Mouse (Mus musculus) heart, postnatal 10 days (tissue): ENCODE results near the gene Polr2i. TPM values are rescaled to one million over a fixed set of nuclear protein-coding genes. Genes with fewer than 3 reads are reported as not detected.
"Not testable (repeated sequence)": the region's sequence is repeated elsewhere in the genome, so short reads cannot be mapped to it uniquely, and the experiment has no call there.

Source experiments
- DNase-seq, 2 experiments: peaks; one replicate each; pipeline ENCODE4 v3.0.0; 2021
- intact Hi-C: fragments of 180-260 bp; cut with DNase I; formaldehyde crosslinking; loops from one replicate; pipeline ENCODE4 v1.15.1; 2025
- total RNA-seq, 2 experiments: library from RNA; stranded (reverse); gene quantifications; 2 replicates each; pipeline ENCODE4 v1.2.3; 2021

The Polr2i gene
- total RNA-seq, 2 experiments from 2014 or later: 55.5 to 60.7 TPM

DNA sequence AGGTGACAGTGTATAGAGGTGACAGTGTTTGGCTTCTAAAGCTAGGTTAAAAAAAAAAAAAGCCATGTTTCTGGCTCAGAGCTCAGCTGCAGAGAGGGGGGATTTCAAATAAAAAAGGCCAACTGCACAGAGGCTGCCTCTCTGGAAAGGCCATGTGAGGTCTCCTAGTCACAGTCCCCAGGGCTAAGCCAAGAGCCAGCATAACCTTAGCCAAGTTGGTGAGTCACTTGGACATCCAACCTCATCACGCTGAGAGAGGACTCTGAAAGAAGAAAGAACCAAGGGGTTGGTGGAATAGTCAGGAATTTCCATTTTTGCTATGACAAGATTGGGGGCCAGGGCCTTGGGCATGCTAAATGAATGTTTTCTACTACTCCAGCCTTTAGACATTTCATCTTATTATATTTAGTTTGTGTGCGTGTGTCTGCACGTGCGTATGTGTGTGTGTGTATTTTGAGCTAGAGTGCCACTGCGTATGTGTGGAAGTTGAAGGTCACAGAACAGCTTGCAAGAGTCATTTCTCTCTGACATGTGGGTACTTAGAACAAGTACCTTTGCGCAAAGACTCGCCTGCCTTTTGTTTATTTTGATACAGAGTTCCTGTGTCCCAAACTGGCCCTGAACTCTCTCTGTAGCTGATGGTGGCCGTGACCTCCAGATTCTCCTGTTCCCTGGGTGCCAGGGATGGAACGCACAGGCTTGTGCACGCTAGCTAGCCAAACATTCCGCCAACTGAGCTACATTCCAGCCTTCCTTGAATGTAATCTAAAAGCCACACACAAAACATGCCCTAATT, 28.7 kb upstream of the Polr2i start:
- intact Hi-C loops: no loop called here
- DNase-seq: peak; percentile 84

DNA sequence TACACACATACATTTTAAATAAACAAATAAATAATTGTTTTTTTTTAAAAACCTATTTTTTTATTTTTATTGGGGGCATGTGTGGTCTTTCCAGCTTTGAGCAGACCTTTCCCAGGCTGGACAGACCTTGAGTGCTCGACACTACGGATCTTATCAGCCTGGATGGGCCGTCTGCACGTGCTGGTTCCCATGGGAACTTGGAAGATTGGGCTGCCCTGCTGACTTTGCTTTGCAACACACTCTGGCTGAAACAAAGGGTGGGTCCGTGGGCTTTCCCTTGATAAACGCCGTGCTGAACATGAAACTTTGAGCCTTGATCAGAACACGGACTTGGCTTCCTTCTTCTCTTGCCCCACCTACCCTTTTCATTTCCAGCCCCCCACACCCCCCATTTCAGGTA, 27.4 kb upstream of the Polr2i start:
- intact Hi-C loops: no loop called here
- no peak for DNase-seq

DNA sequence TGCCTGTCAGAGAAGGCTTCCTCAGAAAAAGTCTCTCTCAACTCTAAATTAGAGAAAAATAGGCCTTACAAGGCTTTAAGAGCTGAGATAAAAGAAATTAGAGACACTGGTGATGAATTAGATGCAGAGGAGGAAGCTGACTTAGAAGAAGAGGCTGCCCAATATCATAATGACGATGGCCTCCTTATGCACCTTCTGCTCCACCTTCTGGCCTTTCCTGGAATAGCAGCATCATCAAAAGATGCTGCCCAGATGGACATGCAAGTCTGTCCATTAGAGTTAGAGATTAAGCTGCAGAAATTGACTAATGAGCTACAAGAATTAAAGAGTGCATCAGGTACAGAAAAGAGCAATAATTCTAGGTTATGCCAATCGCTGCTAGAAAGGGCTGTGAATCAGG, 26.4 kb upstream of the Polr2i start:
- peak; percentile 78 to 86 for DNase-seq
- intact Hi-C loops: loop anchor here (1.0 to 5.0 kb wide), 2 partner anchors 24 to 178 kb away; no protein-coding TSS in a partner anchor

DNA sequence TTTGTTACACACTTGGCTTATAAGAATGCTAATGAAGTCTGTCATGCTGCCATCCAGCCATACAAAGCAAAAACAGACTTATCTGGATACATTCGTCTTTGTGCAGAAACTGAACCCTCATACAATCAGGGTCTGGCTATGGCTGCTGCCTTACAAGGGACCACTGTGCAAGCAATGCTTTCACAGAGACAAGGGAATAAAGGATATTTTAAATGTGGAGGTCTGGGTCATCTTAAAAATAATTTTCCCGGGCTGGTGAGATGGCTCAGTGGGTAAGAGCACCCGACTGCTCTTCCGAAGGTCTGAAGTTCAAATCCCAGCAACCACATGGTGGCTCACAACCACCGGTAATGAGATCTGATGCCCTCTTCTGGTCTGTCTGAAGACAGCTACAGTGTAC, 25.4 kb upstream of the Polr2i start:
- DNase-seq: not testable (repeated sequence)
- intact Hi-C loops: loop anchor here (5.0 kb wide), 1 partner anchor 179 kb away; no protein-coding TSS in a partner anchor

DNA sequence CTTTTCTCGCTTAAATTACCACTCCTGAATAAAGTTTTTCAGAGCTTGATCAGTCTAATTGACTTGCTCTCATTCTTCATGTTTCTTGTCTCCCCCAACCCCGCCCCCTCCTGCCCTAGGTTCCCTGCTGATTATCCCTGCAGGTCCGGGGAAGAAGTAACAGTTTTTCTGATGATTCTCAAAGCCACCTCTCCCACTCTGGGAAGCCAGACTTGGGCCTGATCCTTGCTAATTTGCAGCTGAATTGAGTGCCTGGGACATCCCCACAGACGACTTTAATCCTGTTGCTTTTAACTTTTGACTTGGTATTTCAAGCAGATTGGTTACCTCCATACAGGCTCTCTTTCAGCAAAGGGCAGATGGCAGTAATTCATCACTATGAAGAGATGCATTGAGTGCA, 20.7 kb upstream of the Polr2i start:
- DNase-seq: no peak
- intact Hi-C loops: no loop called here

DNA sequence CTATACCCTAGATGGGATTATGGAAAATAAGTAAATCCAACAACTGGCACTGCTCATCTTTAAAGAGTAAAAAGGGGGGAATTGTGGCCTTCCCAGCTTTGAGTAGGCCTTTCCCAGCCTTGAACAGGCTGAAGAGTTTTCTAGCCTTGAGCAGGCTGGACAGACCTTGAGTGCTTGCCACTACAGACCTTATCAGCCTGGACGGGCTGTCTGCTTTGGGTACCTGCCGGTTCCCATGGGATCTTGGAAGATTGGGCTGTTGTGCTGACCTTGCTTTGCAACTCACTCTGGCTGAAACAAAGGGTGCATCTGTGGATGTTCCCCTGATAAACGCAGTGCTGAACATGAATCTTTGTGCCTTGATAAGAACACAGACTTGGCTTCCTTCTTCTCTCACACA, 17.9 kb upstream of the Polr2i start:
- intact Hi-C loops: no loop called here
- DNase-seq: no peak

DNA sequence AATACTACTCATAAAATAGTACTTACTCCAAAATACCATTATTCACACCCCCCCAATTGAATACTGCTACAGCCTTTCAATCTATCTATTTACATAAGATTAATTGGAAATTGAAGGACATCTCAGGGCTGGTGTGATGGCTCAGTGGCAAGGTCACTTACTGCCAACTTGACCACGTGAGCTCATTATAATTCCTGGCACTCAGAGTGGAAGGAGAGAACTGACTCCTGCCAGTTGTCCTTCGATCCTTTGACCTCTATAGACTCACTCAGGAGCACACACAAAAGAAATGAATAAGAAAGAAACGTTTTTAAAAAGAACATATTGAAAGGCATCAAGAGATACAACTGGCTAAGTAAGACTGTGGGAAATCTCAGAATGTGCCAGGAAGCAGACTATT, 15.9 kb upstream of the Polr2i start:
- intact Hi-C loops: loop anchor here (5.0 kb wide), 2 partner anchors 34 to 204 kb away; partner anchors contain the start of gene Cox7a1
- DNase-seq: no peak

DNA sequence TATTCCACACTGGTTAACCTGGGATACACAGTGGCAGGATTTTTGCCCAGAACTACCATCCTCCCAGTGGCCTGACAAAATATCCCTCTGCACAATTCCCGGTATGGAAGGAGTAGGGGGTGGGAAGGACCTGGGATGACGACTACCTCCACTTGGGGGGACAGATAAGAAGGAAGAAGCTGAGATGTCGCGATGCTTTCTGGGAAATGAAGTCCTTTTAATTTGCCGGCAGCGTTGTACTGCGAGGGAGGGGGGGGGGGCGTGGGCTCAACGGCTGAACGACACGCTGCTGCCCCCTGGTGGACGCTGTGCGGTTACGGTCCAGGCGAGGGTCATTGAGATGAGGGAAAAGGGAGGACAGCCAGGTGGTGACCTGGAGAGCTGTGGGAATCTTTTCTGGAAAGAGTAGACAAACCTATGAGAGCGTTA, 15.0 kb upstream of the Polr2i start:
- peak; percentile 70 to 87 for DNase-seq
- intact Hi-C loops: loop anchor here (5.0 kb wide), 2 partner anchors 34 to 204 kb away; partner anchors contain the start of gene Cox7a1

DNA sequence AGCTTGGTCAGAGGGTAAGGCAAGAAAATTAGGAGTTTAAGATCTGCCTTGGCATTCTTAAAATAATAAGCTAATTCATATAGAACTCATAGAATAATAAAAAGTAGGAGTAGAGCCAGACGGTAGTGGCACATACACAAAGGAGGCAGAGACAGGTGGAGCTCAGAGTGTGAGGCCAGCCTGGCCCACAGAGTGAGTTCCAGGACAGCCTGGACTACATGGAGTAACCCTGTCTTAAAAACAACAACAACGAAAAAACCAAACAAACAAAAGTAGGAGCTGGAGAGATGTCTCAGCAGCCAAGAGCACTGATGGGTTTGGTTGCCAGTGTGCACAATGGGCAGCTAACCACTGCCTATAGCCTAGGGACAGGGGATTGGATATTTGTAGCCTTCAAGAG, 14.5 kb upstream of the Polr2i start:
- DNase-seq: no peak
- intact Hi-C loops: loop anchor here (5.0 kb wide), 2 partner anchors 35 to 205 kb away; partner anchors contain the start of gene Cox7a1

DNA sequence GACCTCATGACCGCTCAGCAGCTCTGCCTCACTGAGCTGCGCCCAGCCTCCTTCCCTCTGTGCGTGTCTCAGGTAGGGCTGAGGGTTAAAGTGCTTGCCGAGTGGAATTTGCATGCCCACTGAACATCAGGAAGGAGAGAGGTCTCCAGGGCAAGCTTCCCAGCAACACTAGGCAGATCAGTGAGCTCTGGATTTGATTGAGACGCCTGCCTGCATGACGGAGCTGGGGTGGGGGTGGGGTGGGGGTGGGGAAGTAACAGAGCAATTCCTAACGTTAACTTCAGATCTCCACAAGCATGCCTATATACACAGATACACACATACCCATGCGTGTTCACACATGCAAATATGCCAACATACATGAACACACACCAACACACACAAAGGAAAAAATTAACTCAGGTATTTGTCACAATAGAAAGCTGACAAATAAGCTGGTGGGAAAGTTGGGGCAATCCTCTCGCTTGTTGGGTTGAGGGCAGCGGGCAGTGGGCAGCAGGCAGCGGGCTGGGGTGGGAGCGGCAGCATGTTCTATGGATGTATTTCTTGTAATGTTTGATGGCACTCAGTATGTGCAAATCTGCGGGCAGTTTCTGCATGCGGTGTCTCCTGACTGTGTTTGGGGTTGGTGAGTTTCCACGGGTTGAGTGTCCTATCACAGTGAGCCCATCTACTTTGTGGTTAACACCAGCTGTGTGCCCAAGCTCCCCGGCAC, 12.3 kb upstream of the Polr2i start:
- intact Hi-C loops: loop anchor here (5.0 kb wide), 2 partner anchors 37 to 207 kb away; partner anchors contain the start of gene Cox7a1
- DNase-seq: peak; percentile 74 to 77

DNA sequence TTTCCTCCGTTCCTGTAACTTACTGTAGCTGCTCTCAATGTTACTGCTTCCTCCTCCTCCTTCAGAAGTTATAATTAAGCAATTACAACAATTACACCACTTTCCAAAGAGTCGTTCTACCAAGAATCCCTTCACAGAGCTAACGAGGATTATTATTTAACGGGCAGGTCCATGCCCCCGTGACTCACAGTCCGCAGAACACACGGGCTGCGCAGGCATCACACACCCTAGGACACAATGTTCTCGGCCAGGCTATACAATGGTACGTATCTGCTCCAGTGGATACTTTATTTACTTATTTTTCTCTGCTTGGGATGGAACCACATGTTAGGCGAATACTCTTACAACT, 11.8 kb upstream of the Polr2i start:
- no peak for DNase-seq
- intact Hi-C loops: no loop called here

DNA sequence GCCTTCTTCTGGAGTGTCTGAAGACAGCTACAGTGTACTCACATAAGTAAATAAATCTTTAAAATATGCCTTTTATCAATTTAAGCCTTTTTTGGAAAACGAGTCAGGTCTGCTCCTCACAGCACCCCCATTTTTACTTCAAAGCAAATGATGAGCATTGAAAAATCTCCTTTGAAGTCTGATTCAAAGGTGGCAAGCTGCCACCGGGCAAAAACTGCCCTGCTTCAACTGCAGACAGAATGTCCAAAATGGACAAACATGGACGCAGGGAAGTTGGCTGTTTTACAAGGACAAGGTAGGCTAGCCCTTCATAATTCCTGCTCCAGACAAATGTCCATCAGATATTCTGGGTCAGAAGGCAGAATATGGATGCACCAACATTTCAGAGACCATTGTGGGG, 10.3 kb upstream of the Polr2i start:
- DNase-seq: no peak
- intact Hi-C loops: no loop called here

DNA sequence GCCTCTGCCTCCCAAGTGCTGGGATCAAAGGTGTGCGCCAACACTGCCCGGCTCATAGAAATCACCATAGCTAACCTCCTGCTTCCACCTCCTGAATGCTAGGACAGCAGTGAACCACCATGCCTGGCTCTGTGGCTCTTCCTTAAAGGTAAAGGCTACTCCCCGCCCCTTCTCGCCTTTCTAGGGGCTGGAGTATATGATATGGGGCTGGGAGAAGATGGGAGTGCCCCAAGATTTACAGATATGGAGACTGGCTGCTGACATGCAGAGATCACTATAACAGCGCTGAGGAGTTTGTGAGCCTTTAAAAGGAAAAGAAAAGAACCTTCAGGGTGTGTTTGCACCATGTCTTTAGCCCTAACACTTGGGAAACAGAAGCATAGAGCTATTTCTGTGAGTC, 9.5 kb upstream of the Polr2i start:
- intact Hi-C loops: no loop called here
- DNase-seq: no peak

DNA sequence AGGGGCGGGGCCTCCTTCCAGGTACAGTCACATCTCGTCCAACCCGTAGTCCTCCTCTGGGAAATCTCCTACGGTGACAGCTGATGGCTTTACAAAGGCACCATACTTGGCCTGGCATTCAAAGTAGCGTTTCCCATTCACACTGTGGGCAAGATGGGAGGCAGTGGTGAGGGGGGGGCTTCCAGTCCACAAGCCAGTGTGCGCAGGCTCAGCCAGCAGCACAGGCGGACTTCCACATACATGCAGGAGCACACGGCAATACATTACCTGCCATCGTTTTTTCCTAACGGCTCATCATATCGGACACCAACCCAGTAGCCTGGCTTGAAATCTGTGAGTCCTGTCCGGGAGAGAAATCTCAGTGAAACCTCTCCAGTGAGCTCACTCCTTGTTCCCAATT, 7.5 kb upstream of the Polr2i start:
- intact Hi-C loops: no loop called here
- no peak for DNase-seq

DNA sequence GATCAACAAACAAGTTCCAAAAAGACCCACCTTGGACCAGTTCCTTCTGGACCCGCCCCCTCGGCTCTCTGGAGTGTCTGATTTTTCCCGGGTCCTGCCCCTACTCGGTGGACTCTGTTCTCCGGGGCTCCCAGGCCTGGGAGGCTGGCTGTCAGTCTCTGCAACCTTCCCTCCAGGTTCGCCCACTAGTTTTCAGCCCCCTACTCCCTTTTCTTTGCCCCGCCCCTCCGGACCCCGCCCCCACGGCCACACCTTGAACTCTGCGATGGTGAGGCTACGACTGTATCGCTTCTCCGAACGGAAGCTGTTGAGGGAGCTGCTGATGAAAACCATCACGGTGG, 450 bp upstream of the Polr2i start:
- intact Hi-C loops: no loop called here
- DNase-seq: no peak

DNA sequence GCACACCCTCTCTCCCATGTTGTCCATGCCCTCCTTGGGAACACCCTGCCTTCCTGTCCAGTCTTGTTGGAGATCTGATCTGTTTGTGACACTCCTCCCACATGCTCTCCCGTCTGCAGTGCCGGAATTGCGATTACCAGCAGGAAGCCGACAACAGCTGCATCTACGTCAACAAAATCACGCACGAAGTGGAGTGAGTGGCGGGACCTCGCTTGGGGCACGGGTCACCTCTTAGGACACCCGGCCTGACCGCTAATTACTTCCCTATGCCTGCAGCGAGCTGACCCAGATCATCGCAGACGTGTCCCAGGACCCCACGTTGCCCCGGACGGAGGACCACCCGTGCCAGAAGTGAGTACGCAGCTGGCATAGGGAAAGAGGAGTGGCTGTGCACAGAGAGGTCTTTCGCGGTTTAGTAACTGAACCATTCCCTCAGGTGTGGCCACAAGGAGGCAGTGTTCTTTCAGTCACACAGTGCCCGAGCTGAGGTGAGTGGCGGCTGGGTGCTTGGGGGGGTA, 942 bp downstream of the Polr2i start:
- DNase-seq: peak; percentile 59 to 78
- intact Hi-C loops: no loop called here

DNA sequence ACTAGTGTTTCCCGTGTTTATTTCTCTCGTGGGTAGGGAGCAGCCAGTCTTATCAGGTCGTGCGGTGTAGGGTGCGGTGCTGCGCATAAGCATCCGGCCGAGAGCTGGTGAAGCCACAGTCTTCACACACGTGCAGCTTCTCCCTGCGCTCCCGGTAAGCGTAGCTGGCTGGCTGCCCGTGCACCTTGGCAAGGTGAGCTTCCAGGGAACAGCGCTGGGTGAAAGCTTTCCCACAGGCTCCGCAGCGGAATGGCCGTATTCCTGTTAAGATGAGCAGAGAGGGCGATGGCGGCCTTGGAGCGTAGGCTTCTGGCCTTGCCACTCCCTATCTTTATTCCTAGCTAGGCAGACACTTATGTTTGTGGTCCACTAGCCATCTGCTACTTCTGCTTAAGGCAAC, 1.6 kb downstream of the Polr2i start:
- DNase-seq: no peak
- intact Hi-C loops: no loop called here

DNA sequence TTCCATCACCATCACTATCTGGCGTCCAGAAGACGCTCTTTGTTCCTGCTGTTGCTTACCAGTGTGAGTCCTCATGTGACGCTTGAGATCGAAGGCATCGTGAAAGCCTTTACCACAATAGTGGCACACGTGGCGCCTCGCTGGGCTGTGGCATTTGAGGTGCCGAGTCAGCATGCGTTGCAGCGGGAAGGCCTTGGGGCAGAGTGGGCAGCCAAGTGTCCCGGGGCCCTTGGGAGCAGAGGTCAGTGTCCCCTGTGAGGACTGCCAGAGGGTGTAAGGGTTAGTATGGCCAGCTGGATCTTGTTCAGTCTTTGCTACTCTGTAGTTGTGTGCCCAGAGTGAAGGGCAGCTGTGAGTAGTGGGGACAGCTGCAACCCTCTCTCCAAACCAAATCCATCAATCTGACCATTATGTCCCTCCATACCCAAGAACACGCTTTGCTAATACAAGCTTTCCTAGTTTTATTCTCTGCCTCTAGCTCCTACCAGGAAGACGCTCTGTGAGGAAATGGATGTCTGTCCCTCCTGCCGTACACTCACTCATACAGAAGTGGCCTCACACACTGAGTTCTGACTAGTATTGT, 2.6 kb downstream of the Polr2i start:
- intact Hi-C loops: no loop called here
- no peak for DNase-seq

DNA sequence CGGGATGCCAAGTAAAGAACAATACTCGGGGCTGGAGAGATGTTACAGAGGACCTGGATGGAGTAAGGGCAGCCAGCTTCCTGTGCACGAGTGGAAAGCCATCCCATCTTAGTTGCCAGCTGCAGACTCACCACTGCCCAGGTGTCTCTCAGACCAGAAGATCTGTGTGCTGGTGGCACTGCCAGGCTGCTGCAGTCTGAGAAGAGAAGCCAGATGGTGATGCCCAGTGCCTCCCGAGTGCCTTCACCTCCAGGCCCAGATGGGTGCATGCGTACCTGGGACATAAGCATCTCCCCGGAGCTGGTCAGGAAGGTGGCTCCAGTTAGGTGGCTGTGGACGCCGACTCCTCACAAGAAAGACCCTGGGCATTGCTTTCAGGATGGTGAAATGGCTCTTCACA, 3.3 kb downstream of the Polr2i start:
- intact Hi-C loops: no loop called here
- DNase-seq: no peak

DNA sequence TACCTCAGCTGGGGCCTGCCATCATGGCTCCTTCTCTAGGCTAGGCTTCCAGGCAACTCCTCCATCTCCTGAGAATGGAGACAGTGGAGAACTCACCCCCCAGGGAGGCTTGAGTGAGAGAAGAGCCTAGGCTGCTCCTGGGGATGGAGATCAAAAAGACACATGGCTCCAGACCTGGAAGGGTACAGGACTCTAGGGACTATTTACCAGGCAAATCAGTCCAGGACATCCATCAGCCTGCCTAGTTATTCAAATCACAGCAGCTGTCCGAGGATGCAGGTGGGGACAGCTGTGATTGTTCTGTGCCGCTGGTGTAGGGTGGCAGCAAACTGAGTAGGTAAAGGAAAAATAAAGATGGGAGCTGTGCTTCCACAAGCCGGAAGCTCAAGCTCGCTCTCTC, 3.9 kb downstream of the Polr2i start, which contains the start of gene Ovol3:
TSS of gene Ovol3 (minus strand) at position 101 of the 400 bp plus-strand sequence.
- no peak for DNase-seq
- intact Hi-C loops: no loop called here

DNA sequence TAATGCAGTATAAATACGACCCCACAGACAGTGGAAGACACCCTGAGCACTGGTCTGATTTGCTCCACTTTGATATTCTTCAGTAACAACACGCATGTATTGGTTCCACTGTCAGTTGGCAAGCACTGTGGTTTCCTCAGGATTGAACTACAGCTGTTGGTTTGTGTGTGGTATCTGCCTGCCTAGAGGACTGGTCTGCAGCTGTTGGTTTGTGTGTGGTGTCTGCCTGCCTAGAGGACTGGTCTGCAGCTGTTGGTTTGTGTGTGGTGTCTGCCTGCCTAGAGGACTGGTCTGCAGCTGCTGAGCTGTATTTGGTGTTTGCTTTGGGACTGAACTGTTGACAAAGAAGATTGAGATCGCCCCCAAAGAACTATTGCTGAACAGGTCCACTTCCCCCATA, 5.6 kb downstream of the Polr2i start:
- DNase-seq, intact Hi-C loops: not testable (repeated sequence)
